Mouse (Mus musculus) ovary, postnatal 36 days (tissue): Measurements from ENCODE around the gene Gfod1.

Source experiments
- DNase-seq: peaks from one replicate; pipeline ENCODE4 v3.0.0; 2022; ENCODE audit warnings: low spot score, mixed read lengths

The Gfod1 gene

DNA sequence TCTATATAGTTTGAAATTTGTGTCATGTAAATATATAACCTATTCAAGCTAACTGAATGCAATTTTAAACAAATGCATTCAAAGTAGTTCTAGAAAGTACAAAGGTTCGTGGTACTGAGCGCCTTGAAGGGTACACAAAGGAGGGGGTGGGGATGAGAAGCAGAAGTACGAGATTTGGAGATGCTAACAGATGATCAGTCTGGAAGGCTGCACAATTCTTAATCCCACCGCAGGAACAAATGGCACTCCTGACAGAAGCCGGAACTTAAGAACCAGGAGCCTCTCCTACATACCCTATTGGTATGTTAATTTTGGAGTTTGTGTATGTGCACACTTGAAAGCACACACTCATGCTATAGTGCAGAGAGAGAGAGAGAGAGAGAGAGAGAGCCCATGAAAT, 4.8 kb downstream of the Gfod1 start:
- DNase-seq, result no peak

DNA sequence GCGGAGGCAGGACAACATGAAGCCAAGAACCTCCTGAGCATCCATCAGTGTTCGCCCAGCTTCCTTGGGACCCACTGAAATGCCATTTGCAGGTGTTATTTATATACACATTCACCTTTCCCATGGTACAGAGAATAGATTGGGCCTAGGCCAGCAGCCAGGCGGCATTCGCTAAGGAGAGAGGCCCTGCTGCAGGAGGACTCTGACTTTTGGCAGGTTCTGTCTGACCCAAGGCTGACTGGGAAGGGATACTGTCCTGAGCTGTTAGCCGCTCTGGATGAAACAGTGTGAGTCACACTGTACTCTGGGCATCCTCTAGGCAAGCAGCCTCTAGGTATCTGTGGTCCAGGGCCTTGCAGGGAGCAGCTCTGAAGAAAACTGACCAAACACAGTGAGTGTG, 6.4 kb downstream of the Gfod1 start:
- no peak for DNase-seq

DNA sequence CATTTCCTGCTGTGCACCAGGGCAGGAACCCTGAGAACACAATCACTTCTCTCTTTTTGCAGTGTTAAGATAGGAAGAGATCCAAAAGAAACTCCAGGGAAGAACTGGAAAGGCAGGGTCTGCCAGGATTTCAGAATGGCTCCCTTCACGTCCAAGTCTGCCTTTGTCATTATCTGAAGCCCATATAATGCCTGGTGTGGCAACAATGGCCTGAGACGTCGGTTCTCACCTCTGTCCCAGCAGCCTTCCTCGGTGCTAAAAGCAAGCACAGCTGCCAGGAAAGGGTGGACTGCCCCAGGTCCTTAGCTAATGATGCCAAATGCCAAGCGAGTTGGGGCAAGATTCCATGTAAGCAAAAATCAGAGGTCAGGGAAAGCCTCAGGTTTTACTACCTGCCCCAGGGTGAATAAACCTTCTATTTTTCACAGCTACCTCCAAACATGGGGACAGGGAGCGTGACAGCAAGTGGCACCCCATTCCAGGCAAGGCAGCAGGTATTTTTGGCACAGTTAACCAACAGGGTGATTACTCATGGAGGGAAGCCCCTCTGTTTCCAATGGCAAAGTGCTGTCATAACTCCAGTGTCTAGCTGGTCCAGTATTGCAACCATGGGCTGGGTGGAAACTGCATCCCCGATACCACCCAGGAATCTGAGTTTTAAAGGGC, 7.7 kb downstream of the Gfod1 start:
- DNase-seq, result no peak

DNA sequence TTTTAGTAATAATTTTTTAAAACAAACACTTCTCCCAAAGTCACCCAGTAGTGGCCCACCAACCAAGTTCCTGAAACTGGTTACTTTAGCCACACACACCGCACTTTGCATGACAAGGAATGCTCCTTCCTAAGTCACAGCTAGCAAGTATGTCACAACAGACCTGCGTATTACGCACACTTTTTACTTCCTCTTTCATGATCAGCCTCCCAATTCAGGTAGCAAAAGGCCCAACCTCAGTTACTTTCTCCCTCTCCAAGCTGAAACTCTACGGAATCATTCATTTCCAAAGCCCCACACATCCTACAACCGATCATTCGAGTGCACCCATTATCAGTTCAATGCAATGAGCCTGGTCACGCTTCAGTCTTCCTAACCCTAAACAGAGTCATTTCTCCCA, 8.3 kb downstream of the Gfod1 start:
- no peak for DNase-seq

DNA sequence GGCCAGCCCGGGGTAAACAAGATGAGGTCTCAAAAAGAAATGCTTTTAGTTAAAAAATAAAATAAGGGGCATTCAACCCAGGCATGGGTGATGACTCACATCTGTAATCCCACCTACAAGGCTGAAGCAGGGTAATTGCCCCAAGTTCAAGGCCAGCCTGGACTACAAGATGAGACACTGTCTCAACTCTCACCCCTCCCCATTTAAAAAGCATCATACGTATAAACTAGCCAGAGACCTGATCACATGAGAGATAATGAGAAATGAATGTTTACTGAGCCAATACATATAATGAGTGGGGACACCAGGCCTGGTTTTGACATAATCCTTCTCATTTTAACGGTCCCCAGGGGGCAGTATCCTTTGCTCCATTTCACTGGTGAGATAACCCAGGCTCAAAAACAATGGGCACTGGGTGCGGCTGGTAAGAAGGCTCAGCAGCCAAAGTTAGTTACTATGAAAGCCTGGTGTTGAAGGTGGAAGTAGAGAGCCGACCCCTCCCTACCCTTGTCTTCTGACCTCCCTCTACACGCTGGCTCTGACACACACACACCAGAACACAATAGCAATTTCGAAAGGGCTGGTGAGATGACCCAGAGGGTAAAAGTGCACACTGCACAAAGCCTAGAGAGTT, 8.9 kb downstream of the Gfod1 start:
- DNase-seq, result no peak

DNA sequence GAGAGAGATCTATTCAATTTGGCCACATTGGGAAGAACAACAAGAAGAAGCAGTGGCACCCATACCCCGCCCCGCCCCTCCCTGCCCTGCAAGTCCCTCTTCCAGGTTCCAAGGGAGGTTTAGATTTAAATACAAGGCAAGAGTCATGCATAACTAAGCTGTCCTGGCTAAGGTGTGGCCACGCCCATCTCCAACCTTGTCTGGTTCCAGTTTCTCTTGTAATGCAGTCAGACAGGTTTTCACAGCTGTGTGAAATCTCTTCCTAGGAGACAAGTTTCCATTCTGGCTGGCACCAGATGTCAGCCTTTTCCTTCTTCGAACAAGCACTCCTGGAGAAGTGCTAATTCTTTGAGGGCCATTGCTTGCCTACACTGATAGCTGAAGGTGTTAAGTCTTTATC, 11.1 kb downstream of the Gfod1 start:
- DNase-seq, result no peak

DNA sequence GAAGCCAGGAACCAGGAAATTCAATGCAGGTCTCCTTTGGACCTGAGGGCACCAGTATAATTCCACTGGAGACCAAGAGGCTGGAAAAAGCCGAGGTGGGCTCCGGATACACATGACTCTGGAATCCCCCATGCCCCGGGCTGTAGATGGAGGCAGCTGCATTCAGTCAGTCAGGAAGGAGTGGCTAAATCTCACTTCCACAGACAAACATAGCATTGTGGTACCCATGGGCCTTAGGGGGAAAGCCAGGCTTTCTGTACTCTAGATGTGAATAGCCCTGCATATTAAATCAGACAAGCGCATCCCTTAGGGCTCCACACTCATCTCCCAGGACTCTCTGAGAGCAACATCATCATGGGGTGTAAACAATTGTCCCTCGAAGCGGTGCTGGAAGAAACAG, 14.9 kb downstream of the Gfod1 start:
- no peak for DNase-seq

DNA sequence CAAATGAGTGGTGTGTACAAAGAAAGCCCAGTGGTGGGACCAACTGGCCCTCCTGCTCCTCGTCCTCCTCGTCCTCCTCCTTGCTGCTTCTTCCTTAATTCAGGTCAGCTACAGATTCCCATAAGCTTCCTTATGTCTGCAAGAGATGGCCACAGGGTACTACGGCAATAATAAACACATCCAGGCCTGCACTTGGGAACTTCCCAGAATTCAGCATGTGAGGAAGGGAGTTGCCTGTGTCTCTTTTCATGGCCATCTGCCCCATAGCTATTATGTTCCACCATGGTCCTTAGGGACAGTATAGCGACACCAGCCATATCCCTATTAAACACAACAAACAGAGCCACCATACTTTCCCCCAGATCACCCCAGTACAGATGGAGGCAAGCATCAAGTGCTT, 15.5 kb downstream of the Gfod1 start:
- DNase-seq, result no peak

DNA sequence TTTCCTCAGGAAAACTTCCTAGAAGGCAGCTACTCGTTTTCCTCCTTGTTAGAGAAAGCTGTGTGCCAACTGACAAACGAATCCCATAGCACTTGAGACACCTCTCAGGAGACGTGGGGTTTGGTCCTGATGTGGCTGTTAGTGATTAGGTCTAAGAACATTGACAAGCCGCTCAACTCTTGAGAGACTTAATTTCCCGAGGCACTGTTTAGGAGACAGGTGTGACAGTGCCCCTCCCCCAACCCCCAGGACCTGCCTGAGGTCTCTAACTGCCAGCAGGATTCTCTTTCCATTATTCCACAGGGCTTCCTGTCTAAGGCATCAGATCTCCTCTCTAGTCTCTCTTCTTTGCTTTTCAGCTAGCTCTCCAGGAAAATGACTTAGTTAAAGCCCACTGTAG, 15.9 kb downstream of the Gfod1 start:
- no peak for DNase-seq

DNA sequence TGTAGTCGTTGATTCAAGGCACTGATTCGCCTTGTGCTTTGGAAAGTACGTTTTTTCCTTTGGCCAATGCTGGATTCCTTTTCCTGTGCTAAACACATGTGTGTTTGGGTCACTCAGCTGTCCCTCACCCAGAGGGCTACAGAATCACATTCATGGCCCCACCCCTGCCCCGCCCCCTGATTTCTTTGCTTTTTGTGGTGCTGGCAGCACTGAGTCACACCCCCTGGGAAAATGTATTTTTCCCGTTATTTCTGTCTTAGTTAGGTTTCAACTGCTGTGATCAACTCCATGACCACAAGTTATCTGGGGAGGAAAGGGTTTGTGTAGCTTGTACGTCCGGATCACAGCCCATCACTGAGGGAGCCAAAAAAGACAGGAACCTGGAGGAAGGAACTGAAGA, 17.1 kb downstream of the Gfod1 start:
- DNase-seq, result no peak

DNA sequence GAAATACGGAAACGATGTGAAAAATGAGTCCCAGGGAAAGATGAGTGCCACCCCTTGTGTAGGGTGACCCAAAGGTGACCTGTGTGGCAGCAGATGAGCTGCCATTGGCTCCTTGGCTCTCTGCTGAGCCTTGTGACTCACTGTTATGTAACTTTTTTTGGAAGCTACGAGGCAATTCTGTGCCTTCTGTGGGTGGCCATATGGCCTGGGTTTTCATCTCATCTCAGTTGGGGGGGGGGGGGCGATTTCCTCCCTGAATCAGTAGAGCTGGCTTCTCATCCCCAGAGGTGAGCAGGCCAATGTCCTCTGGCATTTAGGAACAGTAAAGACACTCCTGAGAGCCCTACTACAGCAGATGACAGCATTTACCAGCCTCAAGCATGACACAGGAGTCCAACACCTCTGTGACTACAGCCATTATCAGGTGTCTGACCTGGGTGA, 19.2 kb downstream of the Gfod1 start:
- DNase-seq, result no peak

DNA sequence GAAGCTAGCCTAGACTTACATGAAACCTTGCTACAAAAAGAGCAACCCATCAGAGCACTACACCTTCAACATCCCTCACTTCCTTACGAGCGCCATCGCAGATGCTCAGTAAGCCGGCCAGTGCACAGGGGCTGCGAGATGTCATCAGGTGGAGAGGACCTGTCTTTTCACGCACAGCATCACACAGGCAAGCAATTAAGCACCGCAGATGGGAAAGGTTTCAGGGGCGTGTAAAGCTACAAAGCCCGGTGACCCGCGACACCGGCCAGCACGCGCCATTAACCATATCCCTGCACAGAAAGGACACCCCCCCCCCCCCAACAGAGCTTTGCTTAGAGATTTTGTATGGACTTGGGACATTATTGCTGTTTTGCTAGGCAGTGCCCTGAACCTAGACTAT, 30.1 kb downstream of the Gfod1 start:
- DNase-seq, result no peak

DNA sequence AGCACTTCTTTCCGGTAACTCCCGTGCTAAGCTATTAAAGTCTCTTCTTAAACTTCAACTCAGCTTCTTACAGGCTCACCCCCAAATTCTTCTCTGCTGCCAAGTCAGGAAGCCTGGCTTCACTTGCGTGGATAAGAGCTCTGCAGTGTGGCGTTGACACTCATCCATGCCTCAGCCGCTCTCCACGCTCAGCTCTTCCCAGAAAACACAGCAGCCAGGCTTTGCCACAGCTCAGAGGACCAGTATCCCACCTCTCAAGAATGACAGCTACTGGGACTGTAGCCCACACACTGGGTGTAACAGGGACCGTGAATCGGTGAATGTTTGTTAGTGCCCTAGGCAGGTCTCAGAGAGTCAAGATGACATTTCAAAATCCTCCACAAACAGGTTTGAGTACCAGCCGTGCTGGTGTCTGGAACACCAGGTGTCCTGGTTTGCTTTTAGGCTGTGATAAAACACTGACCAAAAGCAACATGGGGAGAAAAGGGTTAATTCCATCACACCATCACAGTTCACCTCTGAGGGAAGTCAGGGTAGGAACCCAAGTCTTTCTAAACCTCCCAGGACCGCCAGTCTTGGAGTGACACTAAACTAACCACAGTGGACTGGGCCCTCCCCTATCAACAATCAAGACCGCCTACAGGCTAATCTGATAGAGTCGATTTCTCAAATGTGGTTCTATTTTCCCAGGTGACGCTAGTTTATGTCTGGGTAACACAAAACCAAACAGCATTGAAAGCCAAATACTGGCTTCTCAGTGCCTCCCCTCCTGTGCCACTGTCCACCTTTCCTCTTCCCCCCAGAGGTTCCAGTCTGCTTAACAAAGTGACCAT, 31.5 kb downstream of the Gfod1 start:
- no peak for DNase-seq

DNA sequence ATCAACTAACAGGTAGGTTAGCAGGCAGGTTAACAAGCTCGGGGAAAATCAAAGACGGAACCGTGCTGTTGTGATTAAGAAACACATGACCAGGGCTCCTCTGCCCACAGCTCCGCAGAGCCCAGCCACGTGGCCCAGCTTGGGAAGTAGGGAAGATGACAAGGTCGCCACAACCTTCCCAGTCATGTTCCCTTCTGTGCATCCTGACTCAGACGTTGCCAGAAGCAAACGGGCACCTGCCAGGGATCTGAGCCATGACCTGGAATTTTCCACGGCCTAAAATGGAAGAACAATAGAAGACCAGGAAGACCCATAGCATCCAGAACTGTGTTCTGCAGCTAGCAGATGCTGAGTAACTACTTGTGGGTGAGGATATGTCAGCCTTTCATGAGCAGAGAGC, 32.5 kb downstream of the Gfod1 start:
- DNase-seq, result no peak

DNA sequence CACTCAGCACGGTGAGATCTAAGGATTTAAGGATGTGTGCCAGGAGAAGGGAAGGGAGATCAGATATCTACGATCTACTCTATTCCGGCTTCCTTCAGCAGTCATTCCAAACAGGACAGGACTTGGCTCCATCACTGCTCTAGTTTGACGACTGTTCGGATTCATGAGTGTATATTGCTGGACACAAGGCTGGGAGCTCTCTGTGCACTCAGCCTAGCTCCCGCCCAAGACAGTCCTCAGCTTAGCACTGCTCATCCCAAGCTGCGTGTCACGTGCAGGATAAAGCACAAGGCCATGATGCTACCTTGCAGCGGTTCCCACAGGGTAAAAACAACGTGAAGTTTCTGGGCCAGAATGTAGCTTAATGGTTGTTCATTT, 33.8 kb downstream of the Gfod1 start:
- DNase-seq, result no peak

DNA sequence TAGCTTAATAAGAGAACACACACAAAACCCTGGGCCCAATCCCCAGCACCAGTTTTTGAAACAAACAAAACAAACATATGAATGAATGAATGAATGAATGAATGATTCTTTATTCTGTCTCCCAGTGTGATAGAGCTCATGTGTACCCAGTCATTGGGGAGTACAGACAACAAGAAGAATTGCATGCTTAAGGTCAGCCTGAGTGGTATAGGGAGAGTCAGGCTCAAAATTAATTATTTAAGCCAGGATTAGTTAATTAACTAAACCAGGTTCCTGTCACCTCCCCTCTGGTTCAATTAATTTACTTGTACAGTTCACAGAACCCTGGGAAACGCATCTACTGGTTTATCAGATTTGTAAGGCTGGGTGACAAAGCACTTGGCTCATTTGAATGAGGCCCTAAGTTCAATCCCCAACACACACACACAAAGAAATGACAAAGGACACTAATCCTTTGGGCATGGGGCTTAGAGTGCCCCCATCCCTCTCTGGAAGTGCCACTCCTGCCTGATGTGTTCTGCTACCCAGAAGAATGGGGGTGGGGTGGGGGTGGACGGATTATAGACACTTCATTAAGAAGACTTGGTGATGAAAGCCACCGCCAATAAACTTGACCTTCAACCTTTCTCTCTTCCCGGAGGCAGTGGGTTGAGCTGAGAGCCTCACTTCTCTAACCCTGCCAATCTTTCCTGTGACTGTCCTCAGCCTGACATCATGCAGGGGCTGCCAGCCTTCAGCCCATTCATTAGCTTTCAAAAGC, 34.3 kb downstream of the Gfod1 start:
- DNase-seq, result no peak

DNA sequence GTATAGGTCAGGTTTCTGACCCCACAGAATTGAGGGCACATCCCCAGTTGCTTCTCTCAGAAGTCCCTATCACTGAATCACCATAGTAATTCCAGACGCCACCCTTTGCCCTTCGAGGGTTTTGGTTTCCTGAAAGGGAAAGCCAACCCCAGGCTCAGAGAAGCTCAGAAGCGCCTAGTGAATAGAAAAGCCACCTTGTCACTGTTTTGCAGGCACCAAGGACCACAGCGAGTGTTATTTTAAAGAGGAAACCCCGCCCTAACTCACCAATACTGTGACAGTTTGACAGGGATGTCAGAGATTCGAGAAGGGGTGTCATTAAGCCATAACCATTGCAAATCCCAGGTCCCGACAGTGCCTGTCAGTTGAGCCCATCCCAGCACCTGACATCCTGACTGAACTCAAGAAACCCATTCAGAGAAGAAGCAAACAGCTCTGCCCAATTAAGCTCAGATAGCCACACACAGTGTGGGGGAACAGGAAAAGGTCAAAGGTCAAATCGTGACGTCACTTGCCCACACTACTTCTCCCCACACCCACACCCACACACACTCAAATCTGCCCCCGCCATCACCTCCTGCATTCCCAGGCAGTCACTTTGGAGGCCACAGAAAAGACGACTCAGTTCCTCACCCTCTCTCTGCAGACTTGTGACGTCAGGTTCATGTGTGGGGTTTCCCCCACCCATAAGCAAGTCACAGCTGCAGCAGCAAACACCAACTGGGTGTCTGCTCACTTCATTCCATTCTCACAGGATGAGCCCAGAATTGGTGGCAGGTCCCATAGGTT, 35.2 kb downstream of the Gfod1 start:
- DNase-seq, result no peak

DNA sequence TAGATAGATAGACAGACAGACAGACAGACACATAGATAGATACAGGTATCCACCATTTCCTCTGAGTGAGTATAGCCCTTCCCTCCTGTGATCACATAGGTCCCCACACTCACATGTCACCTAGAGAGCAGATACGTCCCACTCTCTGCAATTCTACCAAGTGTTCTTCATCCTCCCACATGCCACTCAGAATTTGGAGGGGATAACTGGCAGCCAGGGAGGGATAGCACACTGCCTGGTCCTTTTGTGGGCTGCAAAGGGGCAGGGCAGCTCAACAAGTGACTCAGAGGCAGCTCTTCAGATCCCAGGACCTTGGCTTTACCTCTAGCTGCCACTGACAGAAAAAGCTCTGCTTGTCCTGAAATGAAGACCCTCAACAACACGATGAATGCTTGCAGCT, 36.1 kb downstream of the Gfod1 start:
- no peak for DNase-seq

DNA sequence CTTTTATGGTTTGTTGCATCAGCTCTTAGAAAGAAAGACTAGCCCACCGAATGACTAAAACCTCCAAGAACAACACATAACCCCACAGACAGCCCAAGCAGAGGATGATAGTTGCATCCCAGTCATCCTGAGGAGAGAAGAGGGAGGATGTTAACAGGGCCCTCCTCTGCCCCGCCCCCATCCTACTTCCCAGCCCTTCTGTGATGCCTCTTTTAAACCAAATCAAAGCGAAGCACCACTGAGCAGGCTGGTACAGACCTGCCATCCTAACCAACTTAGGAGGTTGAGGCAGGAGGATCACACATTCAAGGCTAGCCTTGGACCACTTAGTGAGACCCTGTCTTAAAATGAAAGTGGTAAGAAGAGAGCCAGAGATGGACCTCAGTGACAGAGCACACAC, 36.8 kb downstream of the Gfod1 start:
- DNase-seq, result no peak

DNA sequence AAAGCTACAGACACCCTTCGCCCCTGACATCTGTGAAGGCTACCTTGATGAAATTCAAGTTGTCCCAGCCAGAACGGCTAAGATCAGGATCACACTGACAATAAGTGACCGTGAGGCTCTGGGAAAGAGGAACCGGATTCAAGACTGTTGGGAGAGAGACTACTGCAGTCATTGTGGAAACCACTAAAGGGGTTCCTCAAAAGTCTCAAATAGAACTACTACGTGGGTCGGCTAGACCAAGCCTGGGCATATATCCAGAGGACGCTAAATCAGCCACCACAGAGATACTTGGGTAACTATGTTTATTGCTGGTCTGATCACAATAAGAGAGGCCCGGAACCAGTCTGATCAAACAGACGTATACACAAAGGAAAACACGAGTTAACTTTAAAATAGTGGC, 37.6 kb downstream of the Gfod1 start:
- DNase-seq, result no peak

DNA sequence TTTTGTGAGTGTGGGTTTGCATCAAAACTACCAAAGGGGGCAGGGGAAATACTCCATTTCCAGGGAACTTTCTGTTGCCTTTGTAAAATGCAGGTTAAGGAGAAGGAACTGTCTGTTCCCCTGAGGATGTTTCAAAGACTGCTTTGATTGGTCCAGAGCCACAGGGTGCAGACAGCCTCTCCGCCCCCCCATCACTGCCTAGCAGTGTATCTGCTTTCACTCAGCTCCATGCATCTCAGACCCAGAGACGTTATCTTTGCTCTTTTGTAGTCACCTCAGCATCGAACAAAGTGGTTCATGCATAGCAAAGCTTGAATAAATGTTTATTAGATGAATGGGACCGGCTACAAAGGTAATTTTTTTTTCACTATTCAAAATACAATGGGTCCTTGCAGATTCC, 38.9 kb downstream of the Gfod1 start:
- DNase-seq, result no peak

DNA sequence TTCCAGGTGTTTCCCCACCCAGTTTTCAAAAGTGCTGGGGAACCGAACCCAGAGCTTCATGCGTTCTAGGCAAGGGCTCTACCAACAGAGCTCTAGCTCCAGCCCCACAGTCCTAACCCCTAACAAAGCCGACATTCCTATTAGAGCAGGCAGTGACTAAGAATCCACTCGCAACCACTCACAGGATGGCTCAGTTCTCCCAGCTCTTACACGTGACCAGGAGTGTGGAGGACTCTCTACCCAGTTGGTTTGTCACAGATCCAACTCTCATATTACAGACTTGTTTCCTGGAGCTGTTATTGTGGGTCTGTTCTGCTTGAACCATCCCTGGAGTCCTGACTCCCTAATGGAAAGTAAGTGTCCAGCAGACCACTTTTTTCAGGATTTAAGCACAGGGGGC, 40.3 kb downstream of the Gfod1 start:
- DNase-seq, result no peak
